Mouse (Mus musculus): ENCODE measurements around the gene Gpx1.
A peak's percentile ranks its signal among the peaks of the same experiment; 100 is the strongest.
"Not testable (repeated sequence)": the region's sequence is repeated elsewhere in the genome, so short reads cannot be mapped to it uniquely, and the experiment has no call there.

Gene Gpx1

GRCm38 (mm10) chr9:108338886-108339781, at the start of gene Gpx1:
TSS of gene Gpx1 (plus strand) at chr9:108338903.
- ATAC-seq (ENCODE audit: low TSS enrichment): peak; percentile 83

DNA sequence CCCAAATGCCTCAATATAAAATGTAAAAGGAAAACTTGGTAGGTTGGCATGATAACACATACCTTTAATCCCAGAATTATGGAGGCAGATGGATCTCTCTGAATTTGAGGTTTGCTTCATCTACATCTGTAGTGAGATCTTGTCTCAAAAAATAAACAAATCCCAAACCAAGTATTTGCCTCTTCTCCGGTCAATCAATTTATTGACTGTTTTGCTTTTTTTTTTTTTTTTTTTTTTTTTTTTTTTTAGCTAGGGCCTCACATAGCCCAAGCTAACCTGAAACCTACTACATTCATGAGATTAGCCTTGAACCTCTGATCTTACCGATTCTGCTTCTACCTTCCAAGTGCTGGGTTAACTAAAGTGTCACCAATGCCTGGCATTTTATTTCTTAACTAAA, 49.4 kb upstream of the Gpx1 start:
- no peak for ATAC-seq (ENCODE audit: low TSS enrichment)

DNA sequence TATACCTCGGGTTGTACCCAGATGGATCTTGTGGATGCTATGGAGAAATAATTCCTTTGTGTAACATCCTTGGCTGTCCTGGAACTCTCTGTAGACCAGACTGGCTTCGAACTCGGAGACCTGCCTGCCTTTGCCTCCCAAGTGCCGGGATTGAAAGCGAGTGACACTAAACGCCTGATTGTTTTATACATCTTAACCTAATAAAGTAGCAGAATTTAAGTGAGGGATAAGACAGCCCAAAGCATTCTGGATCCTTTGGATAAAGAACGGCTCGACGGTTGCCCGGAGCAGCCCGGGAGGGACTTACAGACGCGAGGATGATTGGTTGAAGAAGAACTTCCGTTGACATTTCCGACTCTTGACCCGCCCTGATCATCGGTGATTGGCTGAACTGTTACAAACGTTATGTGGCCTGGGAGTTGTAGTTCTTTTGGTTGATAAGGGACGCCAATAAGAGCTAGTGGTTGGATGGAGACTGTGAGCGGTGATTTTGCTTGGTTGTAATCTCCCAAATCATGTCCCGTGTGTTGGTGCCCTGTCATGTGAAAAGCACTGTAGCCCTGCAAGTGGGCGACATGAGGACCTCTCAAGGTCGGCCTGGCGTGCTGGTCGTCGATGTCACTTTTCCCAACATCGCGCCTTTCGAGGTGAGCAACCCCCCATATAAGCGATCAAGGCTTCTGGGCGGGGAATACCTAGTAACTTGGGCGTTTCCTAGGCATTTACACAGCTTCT, 48.5 kb upstream of the Gpx1 start, which contains the start of gene Nicn1:
Gene Nicn1, plus strand, starts transcription at position 414 of the 735 bp plus-strand sequence.
- peak; percentile 98 for ATAC-seq (ENCODE audit: low TSS enrichment)

DNA sequence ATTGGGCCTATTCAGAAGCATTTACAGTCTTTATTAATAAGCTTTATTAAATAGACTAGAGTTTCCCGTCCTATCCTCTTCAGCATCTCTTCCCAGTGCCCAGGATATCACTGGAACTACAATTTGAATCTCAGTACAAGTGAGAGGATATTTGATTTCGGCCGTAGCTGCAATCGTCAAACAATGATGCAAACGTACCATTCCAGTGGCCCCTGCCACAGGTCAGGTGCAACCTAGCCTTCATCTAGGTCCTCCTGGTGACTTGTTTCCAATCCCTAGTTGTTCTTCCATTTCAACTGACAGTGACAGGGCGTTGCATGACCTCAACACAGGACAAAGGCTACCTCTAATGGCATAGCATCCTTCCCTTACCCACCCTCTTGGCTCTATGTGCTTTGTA, 47.9 kb upstream of the Gpx1 start:
- no peak for ATAC-seq (ENCODE audit: low TSS enrichment)

DNA sequence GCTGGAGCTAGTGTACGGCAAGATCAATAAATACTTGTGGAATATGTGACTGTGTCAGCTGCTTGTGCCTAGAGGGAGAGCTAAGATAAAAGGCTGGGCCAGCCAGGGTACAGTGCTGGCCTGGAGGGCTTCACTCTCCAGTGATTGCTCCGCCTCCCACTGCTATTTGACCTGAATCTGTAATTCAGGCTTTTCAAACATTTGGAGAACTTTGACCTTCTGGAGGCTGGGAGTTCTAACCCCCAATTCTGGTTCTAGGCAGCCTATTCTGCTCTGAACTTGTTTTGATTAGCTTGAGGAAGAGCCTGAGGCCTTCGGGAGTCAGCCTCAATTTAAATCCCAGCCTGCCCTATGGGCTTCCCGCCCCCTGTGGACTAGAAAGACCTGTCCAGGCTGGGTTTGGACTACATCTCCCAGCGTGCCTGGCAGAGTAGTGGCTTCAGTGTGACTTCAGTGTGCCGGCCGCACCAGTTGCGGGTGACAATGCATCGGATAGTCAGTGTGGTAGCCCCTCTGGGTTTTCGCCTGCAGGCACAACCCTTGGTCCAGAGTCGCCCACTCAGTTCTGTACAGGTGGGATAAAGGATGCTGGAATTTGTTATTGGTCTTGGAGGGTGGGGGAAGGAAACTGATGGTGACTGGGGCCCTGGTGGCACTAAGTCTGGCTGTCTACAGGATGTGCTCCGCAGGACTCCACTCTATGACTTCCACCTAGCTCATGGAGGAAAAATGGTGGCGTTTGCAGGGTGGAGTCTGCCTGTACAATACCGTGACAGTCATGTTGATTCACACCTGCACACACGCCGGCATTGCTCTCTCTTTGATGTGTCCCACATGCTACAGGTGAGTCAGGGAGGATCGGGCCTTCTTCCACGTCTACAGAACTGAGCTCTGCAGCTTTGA, 42.0 kb upstream of the Gpx1 start, which contains the start of gene Amt:
Gene Amt, plus strand, starts transcription at position 401 of the 903 bp plus-strand sequence.
- ATAC-seq (ENCODE audit: low TSS enrichment): peak; percentile 48; the same call in 1 of the 2 replicates

GRCm38 (mm10) chr9:108301853-108302252, 36.9 kb upstream of the Gpx1 start:
- ATAC-seq (ENCODE audit: low TSS enrichment): no peak

DNA sequence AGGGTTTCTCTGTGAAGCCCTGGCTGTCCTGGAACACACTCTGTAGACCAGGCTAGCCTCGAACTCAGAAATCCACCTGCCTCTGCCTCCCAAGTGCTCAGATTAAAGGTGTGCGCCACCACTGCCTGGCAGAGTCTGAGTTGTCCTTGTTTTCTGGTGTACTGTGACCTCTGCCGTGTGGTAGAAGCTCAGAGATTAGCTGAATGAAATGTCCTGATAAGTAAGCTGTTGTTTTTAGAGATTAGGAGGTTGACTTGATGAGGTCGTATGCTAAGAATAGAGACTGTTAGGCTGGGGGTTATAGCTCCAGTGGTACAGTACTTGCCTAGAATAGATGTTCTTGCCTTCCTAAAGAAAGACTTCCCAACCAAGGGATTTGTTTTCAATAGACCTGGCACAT, 34.0 kb upstream of the Gpx1 start:
- ATAC-seq (ENCODE audit: low TSS enrichment): no peak

GRCm38 (mm10) chr9:108305170-108305569, 33.5 kb upstream of the Gpx1 start:
- no peak for ATAC-seq (ENCODE audit: low TSS enrichment)

DNA sequence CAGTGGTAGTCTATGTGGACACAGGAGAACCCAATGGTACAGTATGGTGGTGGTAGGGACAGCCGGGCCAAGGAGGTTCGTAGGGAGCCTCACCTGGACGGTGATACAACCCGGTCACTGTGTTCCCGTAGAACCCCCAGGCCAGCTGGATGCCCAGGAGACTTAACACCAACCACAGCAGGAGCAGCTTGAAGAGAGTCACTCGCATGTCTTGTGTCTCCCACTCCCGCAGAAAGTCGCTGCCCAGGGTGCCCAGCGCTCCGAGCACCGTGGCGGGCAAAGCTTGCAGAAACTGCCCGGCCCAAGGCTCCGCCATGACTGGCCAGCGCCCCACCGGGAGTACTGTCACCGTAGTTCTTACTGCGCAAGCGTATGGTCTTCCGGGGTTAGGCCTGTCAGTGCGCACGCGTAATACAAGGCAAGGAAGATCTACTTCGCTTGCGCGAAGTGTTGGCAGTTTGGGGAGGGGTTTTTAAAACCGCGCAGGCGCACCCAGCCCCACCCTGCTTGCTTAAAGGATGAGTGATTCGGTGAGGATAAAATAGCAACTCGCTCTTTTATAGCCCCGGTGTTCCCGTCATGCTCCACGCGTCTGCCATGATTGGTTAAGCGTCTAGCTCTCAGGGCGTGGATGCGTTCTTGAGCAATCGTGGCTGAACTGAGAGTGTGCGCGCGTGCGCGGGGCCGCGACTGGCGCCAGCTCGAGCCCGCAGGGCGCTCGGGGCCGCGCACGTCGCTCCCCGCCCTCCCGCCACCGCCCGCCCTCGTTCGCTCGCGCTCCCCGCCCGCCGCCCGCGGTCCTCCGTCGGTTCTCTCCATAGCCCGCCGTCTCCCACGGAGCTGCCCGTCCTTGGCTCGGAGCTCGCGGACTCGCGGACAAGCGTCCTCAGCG, 32.8 kb upstream of the Gpx1 start, which contains the start of the genes Rhoa and Tcta:
Gene Rhoa, plus strand, starts transcription at position 501 of the 892 bp plus-strand sequence.
Gene Tcta, minus strand, starts transcription at position 532 of the 892 bp plus-strand sequence.
- ATAC-seq (ENCODE audit: low TSS enrichment): peak; percentile 97

- peak; percentile 7; the same call in 1 of the 2 replicates for ATAC-seq (ENCODE audit: low TSS enrichment)
Observed at GRCm38 (mm10) chr9:108306571-108306980, 32.1 kb upstream of the Gpx1 start.

- ATAC-seq (ENCODE audit: low TSS enrichment): no peak
Observed at GRCm38 (mm10) chr9:108307021-108307807, 31.5 kb upstream of the Gpx1 start.

GRCm38 (mm10) chr9:108308141-108308540, 30.6 kb upstream of the Gpx1 start:
- no peak for ATAC-seq (ENCODE audit: low TSS enrichment)

DNA sequence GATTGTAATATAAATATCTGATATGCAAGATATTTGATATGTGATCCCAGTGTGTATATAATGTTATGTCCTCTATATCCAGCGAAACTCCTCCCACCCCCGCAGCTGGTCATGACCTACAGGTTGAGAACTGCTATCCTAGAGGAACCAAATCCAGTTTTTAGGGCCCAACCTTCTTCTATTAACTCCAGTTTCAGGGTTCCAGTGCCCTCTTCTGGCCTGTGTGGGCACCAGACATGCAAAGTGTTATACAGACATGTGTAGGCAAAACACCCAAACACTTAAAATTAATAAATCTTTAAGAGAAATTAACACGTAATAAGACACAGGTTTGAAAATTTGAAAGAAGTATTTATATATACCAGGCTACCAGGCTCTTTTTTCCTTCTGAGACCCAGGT, 21.1 kb upstream of the Gpx1 start:
- no peak for ATAC-seq (ENCODE audit: low TSS enrichment)

- ATAC-seq (ENCODE audit: low TSS enrichment): no peak
Observed at GRCm38 (mm10) chr9:108318462-108318861, 20.2 kb upstream of the Gpx1 start.

DNA sequence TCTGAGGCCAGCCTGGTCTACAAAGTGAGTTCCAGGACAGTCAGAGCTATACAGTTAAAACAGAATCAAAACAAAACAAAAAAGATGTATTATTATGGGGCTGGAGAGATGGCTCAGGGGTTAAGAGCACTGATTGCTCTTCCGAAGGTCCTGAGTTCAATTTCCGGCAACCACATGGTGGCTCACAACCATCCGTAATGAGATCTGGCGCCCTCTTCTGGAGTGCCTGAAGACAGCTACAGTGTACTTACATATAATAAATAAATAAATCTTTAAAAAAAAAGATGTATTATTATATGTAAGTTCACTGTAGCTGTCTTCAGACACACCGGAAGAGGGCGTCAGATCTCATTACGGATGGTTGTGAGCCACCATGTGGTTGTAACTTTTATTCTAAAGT, 16.6 kb upstream of the Gpx1 start:
- not testable (repeated sequence) for ATAC-seq (ENCODE audit: low TSS enrichment)

DNA sequence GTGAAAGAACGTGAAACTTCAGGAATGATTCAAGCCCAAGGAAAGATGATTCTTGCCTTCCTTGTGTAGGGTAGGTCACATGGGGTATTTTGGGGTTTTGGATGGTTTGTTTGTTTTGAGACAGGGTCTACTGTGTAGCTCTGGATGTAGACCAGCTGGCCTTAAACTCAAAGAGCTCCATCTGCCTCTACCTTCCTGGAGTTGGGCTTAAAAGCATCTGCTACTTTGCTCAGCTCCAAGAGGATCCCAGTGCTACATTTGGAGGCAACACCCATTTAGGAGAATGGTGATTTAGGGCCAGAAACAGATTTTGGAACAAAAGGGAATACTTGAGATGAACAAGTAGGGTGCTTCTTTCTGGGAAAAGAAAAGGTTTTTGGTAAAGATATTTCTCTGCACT, 13.9 kb upstream of the Gpx1 start:
- ATAC-seq (ENCODE audit: low TSS enrichment): peak; percentile 70; the same call in 1 of the 2 replicates

- no peak for ATAC-seq (ENCODE audit: low TSS enrichment)
Observed at GRCm38 (mm10) chr9:108325811-108326210, 12.9 kb upstream of the Gpx1 start.

GRCm38 (mm10) chr9:108337848-108338550, 704 bp upstream of the Gpx1 start:
- ATAC-seq (ENCODE audit: low TSS enrichment): no peak

- no peak for ATAC-seq (ENCODE audit: low TSS enrichment)
Observed at GRCm38 (mm10) chr9:108338551-108338885, 185 bp upstream of the Gpx1 start.

All from frontal cortex, adult (tissue).